Comparison of ENCODE assay signal across 27 mouse cellular contexts in the genomic region with DNA sequence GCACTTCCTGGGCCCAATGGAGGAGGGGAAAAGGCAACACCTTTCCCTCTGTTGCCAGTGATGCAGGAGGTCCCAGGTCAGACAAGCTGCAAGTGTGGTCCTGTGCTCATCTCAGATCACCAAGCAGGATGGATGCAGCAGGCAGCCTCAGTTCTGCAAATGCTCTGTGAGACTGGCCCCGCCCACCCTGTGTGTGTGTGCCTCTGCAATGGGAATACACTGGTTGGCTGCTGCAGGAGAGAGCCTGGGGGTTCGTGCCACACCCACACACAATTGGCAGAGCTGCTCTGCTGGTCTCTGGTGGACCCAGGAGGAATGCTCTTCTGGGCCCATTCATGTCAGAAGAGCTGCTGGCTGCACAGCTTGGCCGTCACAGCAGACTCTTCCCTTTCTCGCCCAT.
"Had no signal": no experiment of that assay in that cellular context is flagged by ENCODE, and none has a peak within 500 bp of the region (broad histone marks: within the 10 kb centered on the region; RNA-seq: fewer than 3 reads in every experiment).

No protein-coding gene starts in this region.

- H3K9me3 ChIP-seq: heart, embryonic 13.5 days; heart, embryonic 15.5 days; hindbrain, embryonic 12.5 days; hindbrain, embryonic 15.5 days; kidney, embryonic 15.5 days; limb, embryonic 13.5 days; limb, embryonic 15.5 days had no signal

- H3K4me3 ChIP-seq: gastrocnemius, adult 2 months; heart, adult 2 months; heart, embryonic 13.5 days; heart, embryonic 15.5 days; hindbrain, embryonic 12.5 days; hindbrain, embryonic 15.5 days; kidney, embryonic 15.5 days; left cerebral cortex, adult 2 months; limb, embryonic 13.5 days; limb, embryonic 15.5 days; liver, embryonic 12.5 days had no signal

- DNase-seq: gastrocnemius, adult 2 months; gastrocnemius, postnatal 10 days; gastrocnemius, postnatal 25 days; heart, adult 11 months; heart, adult 2 months; heart, postnatal 14 days; heart, postnatal 36 days; kidney, adult 11 months; kidney, adult 2 months; kidney, adult 9 months; kidney, postnatal 14 days; kidney, postnatal 36 days; layer of hippocampus, adult 9-11 months; layer of hippocampus, postnatal 36 days had no signal

- H3K36me3 ChIP-seq: heart, embryonic 13.5 days; heart, embryonic 15.5 days; hindbrain, embryonic 12.5 days; hindbrain, embryonic 15.5 days; kidney, embryonic 15.5 days; limb, embryonic 13.5 days; limb, embryonic 15.5 days; liver, embryonic 12.5 days had no signal

- H3K4me1 ChIP-seq: heart, embryonic 13.5 days; heart, embryonic 15.5 days; kidney, embryonic 15.5 days; limb, embryonic 13.5 days; limb, embryonic 15.5 days; liver, embryonic 12.5 days had no signal

- H3K27ac ChIP-seq: gastrocnemius, adult 2 months; heart, adult 2 months; heart, embryonic 13.5 days; heart, embryonic 15.5 days; hindbrain, embryonic 12.5 days; hindbrain, embryonic 15.5 days; hindbrain, postnatal 0 days; kidney, embryonic 15.5 days; kidney, postnatal 0 days; left cerebral cortex, adult 2 months; limb, embryonic 13.5 days; limb, embryonic 15.5 days; liver, embryonic 12.5 days had no signal

- H3K4me2 ChIP-seq: heart, embryonic 11.5 days; heart, embryonic 13.5 days; heart, embryonic 15.5 days; hindbrain, embryonic 12.5 days; hindbrain, embryonic 15.5 days; kidney, embryonic 15.5 days; limb, embryonic 13.5 days; limb, embryonic 15.5 days; liver, embryonic 12.5 days had no signal

- ATAC-seq: hindbrain, postnatal 0 days; intestine, embryonic 16.5 days; liver, embryonic 12.5 days had no signal

- H3K9ac ChIP-seq: heart, embryonic 13.5 days; heart, embryonic 15.5 days; hindbrain, embryonic 12.5 days; hindbrain, embryonic 15.5 days; kidney, embryonic 15.5 days; limb, embryonic 13.5 days; limb, embryonic 15.5 days; liver, embryonic 12.5 days had no signal

- H3K27me3 ChIP-seq: heart, embryonic 13.5 days; heart, embryonic 15.5 days; hindbrain, embryonic 12.5 days; hindbrain, embryonic 15.5 days; kidney, embryonic 15.5 days; limb, embryonic 13.5 days; limb, embryonic 15.5 days; liver, embryonic 12.5 days had no signal
